Mouse (Mus musculus): ENCODE measurements around the gene Tor2a. TPM values are rescaled to one million over a fixed set of nuclear protein-coding genes. Genes with fewer than 3 reads are reported as not detected.

The Tor2a gene
- total RNA-seq, 1 experiment from 2014 or later, result 25.3 TPM

Small RNA genes within 50 kb of the gene (microRNA-seq; reads per million reads assigned to microRNA genes)
- gene Mir2861, result 0 reads per million in 2 experiments
- gene Mir3960, result 0 reads per million in 2 experiments

Other genes with a start within 250 kb of the Tor2a start
- gene Fam102a, start 221.9 kb upstream of the Tor2a start, total RNA-seq (2021), result 25.6 and 28.7 TPM in 2 replicates
- gene Dpm2, start 186.4 kb upstream of the Tor2a start, total RNA-seq (2021), result 47.8 and 61.8 TPM in 2 replicates
- gene Pip5kl1, start 182.4 kb upstream of the Tor2a start, total RNA-seq (2021), result 0.23 TPM in 1 of 2 replicates, not detected in the other
- gene 9430097D07Rik, start 181.6 kb upstream of the Tor2a start, total RNA-seq (2021), result not detected in 2 replicates
- 12.0 and 13.5 TPM in 2 replicates for gene St6galnac4, start 170.1 kb upstream of the Tor2a start, total RNA-seq (2021)
- 54.1 and 56.5 TPM in 2 replicates for gene St6galnac6, start 157.5 kb upstream of the Tor2a start, total RNA-seq (2021)
- 53.2 and 61.4 TPM in 2 replicates for gene Ak1, start 135.5 kb upstream of the Tor2a start, total RNA-seq (2021)
- 105 and 106 TPM in 2 replicates for gene Eng, start 110.6 kb upstream of the Tor2a start, total RNA-seq (2021)
- 16.2 and 35.8 TPM in 2 replicates for gene Fpgs, start 53.1 kb upstream of the Tor2a start, total RNA-seq (2021)
- 67.4 and 79.7 TPM in 2 replicates for gene Cdk9, start 44.2 kb upstream of the Tor2a start, total RNA-seq (2021)
- 29.8 and 39.3 TPM in 2 replicates for gene Sh2d3c, start 36.2 kb upstream of the Tor2a start, total RNA-seq (2021)
- not detected in 2 replicates for gene 6330409D20Rik, start 16.2 kb upstream of the Tor2a start, total RNA-seq (2021)
- gene Ttc16, start 18.4 kb downstream of the Tor2a start, total RNA-seq (2021), result 0.26 TPM in 1 of 2 replicates, not detected in the other
- gene Ptrh1, start 18.6 kb downstream of the Tor2a start, total RNA-seq (2021), result 5.1 and 5.9 TPM in 2 replicates
- gene Cfap157, start 27.2 kb downstream of the Tor2a start, total RNA-seq (2021), result not detected in 2 replicates
- gene Stxbp1, start 90.0 kb downstream of the Tor2a start, total RNA-seq (2021), result 25.2 and 26.4 TPM in 2 replicates
- 22.0 and 23.1 TPM in 2 replicates for gene Fam129b, start 118.9 kb downstream of the Tor2a start, total RNA-seq (2021)
- gene Rpl12, start 204.3 kb downstream of the Tor2a start, total RNA-seq (2021), result 155 and 192 TPM in 2 replicates
- 14.1 and 17.2 TPM in 2 replicates for gene Lrsam1, start 204.4 kb downstream of the Tor2a start, total RNA-seq (2021)
- gene Slc2a8, start 224.8 kb downstream of the Tor2a start, total RNA-seq (2021), result 18.3 and 20.8 TPM in 2 replicates